In genomic region chr16:87245933-87246791, GRCm38 (mm10) we compare ENCODE assay signal across 8 mouse cellular contexts.
A peak's percentile ranks its signal among the peaks of the same experiment; 100 is the strongest.
DNase-seq lines count a peak whose midpoint lies in the region; ATAC-seq and TF ChIP-seq lines count a peak whose summit lies in the region.

No protein-coding gene starts in this region.

- H3K9me3 ChIP-seq in E14TG2a.4 (ENCODE audit: low read length) = no peaks in the 10 kb centered on the region
- H3K9me3 ChIP-seq in forebrain, embryonic 14.5 days (replicated peaks; ENCODE audit: control insufficient read depth, low read length) = no peaks in the 10 kb centered on the region
- no peaks in the 10 kb centered on the region for H3K9me3 ChIP-seq in heart, postnatal 0 days (replicated peaks; ENCODE audit: control insufficient read depth, low read length)

- H3K9ac ChIP-seq in forebrain, embryonic 14.5 days (ENCODE audit: low read length) = no peak overlapping the region
- peak overlapping the region; percentile 46; the same call in 1 of the 2 replicates for H3K9ac ChIP-seq in heart, postnatal 0 days (replicated peaks; ENCODE audit: low read depth, low read length)

- ATAC-seq in forebrain, embryonic 14.5 days = peak; percentile 68
- ATAC-seq in heart, postnatal 0 days (ENCODE audit: insufficient read depth, low read depth) = peak; percentile 90
- 0 out of 2 replicates have a peak, but pooled peaks have one; percentile 41 for ATAC-seq in megakaryocyte progenitor cell, adult 5-6 weeks (replicated peaks; ENCODE audit: poor library complexity)

- no peak overlapping the region for H3K27ac ChIP-seq in forebrain, embryonic 14.5 days (ENCODE audit: low read depth, low read length)
- H3K27ac ChIP-seq in heart, postnatal 0 days (ENCODE audit: low read depth) = peak overlapping the region; percentile 60

- no peaks in the 10 kb centered on the region for H3K27me3 ChIP-seq in E14TG2a.4 (ENCODE audit: insufficient read depth, low read length)
- no peaks in the 10 kb centered on the region for H3K27me3 ChIP-seq in forebrain, embryonic 14.5 days (replicated peaks; ENCODE audit: control insufficient read depth, insufficient read depth, low read length)
- no peaks in the 10 kb centered on the region for H3K27me3 ChIP-seq in heart, postnatal 0 days (ENCODE audit: control insufficient read depth, insufficient read depth, low read length)

- H3K4me3 ChIP-seq in E14TG2a.4 (replicated peaks; ENCODE audit: low read length) = no peak overlapping the region
- H3K4me3 ChIP-seq in forebrain, embryonic 14.5 days (ENCODE audit: low read depth, low read length) = no peak overlapping the region
- H3K4me3 ChIP-seq in heart, postnatal 0 days (ENCODE audit: low read depth, low read length) = peak overlapping the region; percentile 39

- H3K4me1 ChIP-seq in E14TG2a.4 (replicated peaks; ENCODE audit: low read depth, low read length) = peaks cover 10% of the 10 kb centered on the region; the same call in 1 of the 2 replicates
- H3K4me1 ChIP-seq in forebrain, embryonic 14.5 days (ENCODE audit: control insufficient read depth, insufficient read depth, low read length) = no peaks in the 10 kb centered on the region
- H3K4me1 ChIP-seq in heart, postnatal 0 days (ENCODE audit: control insufficient read depth, insufficient read depth) = no peaks in the 10 kb centered on the region; the same call in 1 of the 2 replicates

- DNase-seq in adrenal gland, adult 18-20 months (ENCODE audit: low spot score in 2 of 2) = peak; percentile 40 to 46
- peak; percentile 38 for DNase-seq in forebrain, embryonic 14.5 days (ENCODE audit: low spot score)
- DNase-seq in heart, postnatal 0 days (ENCODE audit: low spot score) = peak; percentile 88
- peak; percentile 80 to 85 for DNase-seq in kidney, postnatal 4 days
- peak; percentile 75 for DNase-seq in testis, postnatal 10 days (ENCODE audit: low spot score)
- DNase-seq in spleen, adult 12 weeks (ENCODE audit: low spot score) = no peak

- TF ChIP-seq CTCF in E14TG2a.4 (conservative IDR thresholded peaks at IDR 0.05; ENCODE audit: low read length) = peak; percentile 40
- TF ChIP-seq CTCF in heart, postnatal 0 days (IDR thresholded peaks at IDR 0.05; ENCODE audit: low read depth) = peak; percentile 80

- 61% methylated on average over 26 of the region's 26 CpGs for WGBS in forebrain, embryonic 14.5 days
- WGBS in heart, postnatal 0 days = 31% methylated on average over 26 of the region's 26 CpGs

- 0 out of 2 replicates have a peak overlapping the region, but pooled peaks have one; percentile 3 for H3K4me2 ChIP-seq in forebrain, embryonic 14.5 days (ENCODE audit: low read length)
- H3K4me2 ChIP-seq in heart, postnatal 0 days (ENCODE audit: low read depth, low read length) = peak overlapping the region; percentile 51

- TF ChIP-seq EP300 in heart, postnatal 0 days (IDR thresholded peaks at IDR 0.05; ENCODE audit: low read depth) = peak; percentile 37; the same call in 1 of the 2 replicates

- no peaks in the 10 kb centered on the region for H3K36me3 ChIP-seq in E14TG2a.4 (ENCODE audit: insufficient read depth, low read length)
- no peaks in the 10 kb centered on the region for H3K36me3 ChIP-seq in forebrain, embryonic 14.5 days (ENCODE audit: control insufficient read depth, insufficient read depth, low read length)
- no peaks in the 10 kb centered on the region for H3K36me3 ChIP-seq in heart, postnatal 0 days (replicated peaks; ENCODE audit: control insufficient read depth, insufficient read depth, low read length)
